Mouse (Mus musculus): Measurements from ENCODE around the gene Tbc1d10a.

DNA sequence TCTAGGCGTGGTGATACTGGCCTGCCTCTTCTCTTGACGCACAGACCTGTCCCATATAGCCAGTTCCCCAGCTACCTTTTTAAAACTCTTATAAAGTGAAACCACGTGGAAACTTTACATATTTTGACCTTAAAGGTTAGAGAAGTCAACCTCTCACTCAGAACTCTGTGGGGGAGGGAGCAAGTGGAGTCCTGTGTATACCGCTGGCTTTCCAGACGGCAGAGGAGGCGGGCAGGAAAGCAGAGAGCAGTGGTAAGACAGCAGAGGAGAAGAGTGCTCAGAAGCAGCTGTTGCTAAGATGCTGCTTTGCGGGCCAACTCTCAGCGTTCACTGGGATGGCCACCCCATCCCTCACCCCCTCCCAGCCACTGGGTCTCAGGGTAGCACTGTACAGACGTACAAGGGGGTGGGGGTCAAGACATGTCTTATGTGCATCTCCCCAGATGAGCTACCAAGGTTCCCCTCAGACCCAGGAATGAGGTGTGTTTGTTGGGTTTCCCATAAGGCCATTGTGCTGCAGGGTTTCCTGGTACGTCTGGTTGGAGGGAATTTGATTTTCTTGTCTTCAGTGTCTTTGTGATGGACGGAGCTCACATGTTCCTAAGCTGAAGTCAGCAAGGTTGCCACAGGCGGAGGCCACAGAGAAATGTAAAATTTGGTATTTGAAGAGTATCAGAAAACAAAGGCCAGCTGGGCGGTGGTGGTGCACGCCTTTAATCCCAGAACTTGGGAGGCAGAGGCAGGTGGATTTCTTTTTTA lies 60.8 kb downstream of the Tbc1d10a start:
- TF ChIP-seq CTCF (IDR thresholded peaks at IDR 0.05; ENCODE audit: low read depth, low read length): no peak
- TF ChIP-seq POLR2A (IDR thresholded peaks at IDR 0.05; ENCODE audit: extremely low read depth, insufficient read depth, low read length): no peak

All from liver, adult 2 months (tissue).